Mouse (Mus musculus): ENCODE measurements around the gene Fpr1.
"Not testable (repeated sequence)": the region's sequence is repeated elsewhere in the genome, so short reads cannot be mapped to it uniquely, and the experiment has no call there.

The Fpr1 gene

GRCm38 (mm10) chr17:17883840-17884239 lies at the start of gene Fpr1:
TSS of gene Fpr1 (minus strand) at chr17:17883940.
- no peak for DNase-seq (ENCODE audit: low read depth)

GRCm38 (mm10) chr17:17917782-17918181 lies 34.0 kb upstream of the Fpr1 start:
- no peak for DNase-seq (ENCODE audit: low read depth)

GRCm38 (mm10) chr17:17917376-17917775 lies 33.6 kb upstream of the Fpr1 start:
- DNase-seq (ENCODE audit: low read depth) = no peak

- DNase-seq (ENCODE audit: low read depth) = not testable (repeated sequence)
Measured at GRCm38 (mm10) chr17:17912618-17913017, 28.9 kb upstream of the Fpr1 start.

GRCm38 (mm10) chr17:17909636-17910421 lies 26.1 kb upstream of the Fpr1 start:
- DNase-seq (ENCODE audit: low read depth) = no peak

GRCm38 (mm10) chr17:17900768-17901167 lies 17.0 kb upstream of the Fpr1 start:
- no peak for DNase-seq (ENCODE audit: low read depth)

GRCm38 (mm10) chr17:17899268-17899667 lies 15.5 kb upstream of the Fpr1 start:
- no peak for DNase-seq (ENCODE audit: low read depth)

- DNase-seq (ENCODE audit: low read depth) = peak; percentile 46
Measured at GRCm38 (mm10) chr17:17896039-17896438, 12.3 kb upstream of the Fpr1 start.

GRCm38 (mm10) chr17:17889732-17890425 lies 6.1 kb upstream of the Fpr1 start:
- no peak for DNase-seq (ENCODE audit: low read depth)

GRCm38 (mm10) chr17:17887774-17888248 lies 4.1 kb upstream of the Fpr1 start, which contains the start of the genes Fpr2 and Fpr3:
TSS of gene Fpr2 (plus strand) at chr17:17887824.
TSS of gene Fpr3 (plus strand) at chr17:17887852.
- no peak for DNase-seq (ENCODE audit: low read depth)

GRCm38 (mm10) chr17:17882672-17883071 lies 1.1 kb downstream of the Fpr1 start:
- DNase-seq (ENCODE audit: low read depth) = no peak

GRCm38 (mm10) chr17:17879347-17879746 lies 4.4 kb downstream of the Fpr1 start:
- no peak for DNase-seq (ENCODE audit: low read depth)

- no peak for DNase-seq (ENCODE audit: low read depth)
Measured at GRCm38 (mm10) chr17:17871697-17872096, 12.0 kb downstream of the Fpr1 start.

- DNase-seq (ENCODE audit: low read depth) = no peak
Measured at GRCm38 (mm10) chr17:17870892-17871550, 12.7 kb downstream of the Fpr1 start.

GRCm38 (mm10) chr17:17866801-17867469 lies 16.8 kb downstream of the Fpr1 start:
- DNase-seq (ENCODE audit: low read depth) = no peak

GRCm38 (mm10) chr17:17865168-17865567 lies 18.6 kb downstream of the Fpr1 start:
- DNase-seq (ENCODE audit: low read depth) = no peak

- no peak for DNase-seq (ENCODE audit: low read depth)
Measured at GRCm38 (mm10) chr17:17862360-17862759, 21.4 kb downstream of the Fpr1 start.

- DNase-seq (ENCODE audit: low read depth) = no peak
Measured at GRCm38 (mm10) chr17:17860110-17860509, 23.6 kb downstream of the Fpr1 start.

GRCm38 (mm10) chr17:17857446-17857845 lies 26.3 kb downstream of the Fpr1 start:
- DNase-seq (ENCODE audit: low read depth) = no peak

GRCm38 (mm10) chr17:17856612-17857011 lies 27.1 kb downstream of the Fpr1 start:
- no peak for DNase-seq (ENCODE audit: low read depth)

GRCm38 (mm10) chr17:17855064-17855838 lies 28.5 kb downstream of the Fpr1 start, which contains the start of gene Has1:
TSS of gene Has1 (minus strand) at chr17:17855205.
- no peak for DNase-seq (ENCODE audit: low read depth)

Measured in c-Kit-positive CD71-negative TER-119-negative erythroid progenitor cells, embryonic 14.5 days (primary cell).